Mouse (Mus musculus): Measurements from ENCODE around the gene Pitx1.

- TF ChIP-seq POLR2A (IDR thresholded peaks at IDR 0.05; ENCODE audit: insufficient read depth, low read depth, low read length) = no peak
- TF ChIP-seq CTCF (IDR thresholded peaks at IDR 0.05) = no peak
Measured at GRCm38 (mm10) chr13:55822499-55822898, 13.5 kb downstream of the Pitx1 start.
